Mouse (Mus musculus): ENCODE data around the gene Ide. TPM values are rescaled to one million over a fixed set of nuclear protein-coding genes. Genes with fewer than 3 reads are reported as not detected.
A peak's percentile ranks its signal among the peaks of the same experiment; 100 is the strongest.

Gene Ide
- polyA plus RNA-seq (2012; rRNA removed): 27.9 and 28.5 TPM in 2 replicates

DNA sequence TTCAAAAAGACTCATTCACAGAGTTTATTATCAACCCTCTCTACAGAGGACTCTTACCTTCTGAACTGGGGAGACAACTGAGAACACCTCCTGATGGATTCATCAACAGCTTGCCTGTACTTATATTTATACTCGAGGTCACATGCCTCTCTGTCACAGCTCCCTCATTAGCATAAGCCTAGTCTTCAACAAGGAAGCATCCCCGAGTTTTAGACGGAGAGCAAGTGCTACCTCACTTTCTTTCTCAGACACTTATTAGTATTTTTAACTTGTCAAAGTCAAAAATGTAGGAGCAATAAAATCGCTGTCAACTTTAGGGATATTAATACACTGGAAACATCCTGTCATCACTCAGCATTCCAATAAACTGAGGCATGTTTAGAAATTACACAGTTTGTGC, at the start of gene Ide:
Ide (minus strand) TSS at position 101 of the 400 bp plus-strand sequence.
- no peak for DNase-seq (ENCODE audit: low spot score)

DNA sequence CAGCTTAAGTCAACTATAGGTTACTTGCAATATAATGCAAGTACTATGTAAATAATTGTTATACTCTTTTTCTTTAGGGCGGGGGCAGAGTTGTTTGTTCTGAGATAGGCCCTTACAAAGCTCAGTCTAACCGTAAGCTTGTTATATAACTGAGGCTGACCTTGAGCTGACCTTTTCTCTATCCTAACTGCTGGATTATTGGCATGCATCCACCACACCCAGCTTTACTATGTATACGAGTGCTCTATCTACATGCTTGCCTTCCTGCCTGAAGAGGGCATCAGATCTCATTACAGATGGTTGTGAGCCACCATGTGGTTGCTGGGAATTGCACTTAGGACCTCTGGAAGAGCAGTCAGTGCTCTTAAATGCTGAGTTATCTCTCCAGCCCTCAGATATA, 48.5 kb upstream of the Ide start:
- no peak for DNase-seq (ENCODE audit: low spot score)

DNA sequence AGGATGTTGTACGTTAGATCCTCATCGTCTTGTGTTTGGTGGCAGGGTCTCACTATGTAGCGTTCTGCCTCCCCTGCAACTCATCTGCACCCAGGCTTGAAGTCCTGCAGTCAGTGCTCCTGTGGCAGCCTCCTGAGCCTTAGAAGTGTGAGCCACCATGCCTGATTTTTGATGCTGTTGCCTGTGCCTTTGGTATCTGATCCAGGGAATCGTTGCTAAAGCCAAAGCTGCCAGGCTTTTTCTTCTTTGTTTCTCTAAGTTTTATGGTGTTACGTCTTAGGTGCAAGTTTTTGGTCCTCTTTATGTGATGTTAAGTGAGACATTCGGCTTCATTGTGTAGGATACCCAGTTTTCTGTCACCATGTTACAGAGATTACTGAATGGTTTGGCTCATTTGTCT, 41.2 kb upstream of the Ide start:
- DNase-seq (ENCODE audit: low spot score): no peak

DNA sequence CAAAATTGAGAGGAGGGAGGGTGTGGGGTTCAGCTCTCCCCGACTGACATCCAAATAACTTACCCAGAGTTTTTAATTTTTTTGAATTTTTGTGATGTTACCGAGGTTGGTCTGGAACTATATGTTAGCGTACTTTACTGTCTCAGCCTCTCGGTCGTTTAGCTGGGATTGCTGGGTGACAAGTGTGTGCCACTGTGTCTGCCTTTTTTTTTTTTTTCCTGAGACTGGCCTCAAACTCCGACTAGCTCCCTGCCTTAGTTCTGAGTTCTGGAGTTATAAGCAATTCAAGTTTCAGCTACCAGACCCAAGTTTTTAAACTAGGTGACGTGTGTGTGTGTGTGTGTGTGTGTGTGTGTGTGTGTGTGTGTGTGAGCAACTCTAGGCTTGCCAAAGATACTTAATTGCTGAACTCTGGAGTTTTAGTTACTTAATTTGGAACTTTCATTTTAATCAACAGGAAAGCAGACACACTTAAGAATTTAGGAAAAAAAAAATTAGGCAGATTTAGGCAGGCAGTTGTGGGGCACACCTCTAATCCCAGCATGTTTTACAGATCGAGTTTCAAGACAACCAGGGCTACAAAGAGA, 39.8 kb upstream of the Ide start:
- DNase-seq (ENCODE audit: low spot score): no peak

DNA sequence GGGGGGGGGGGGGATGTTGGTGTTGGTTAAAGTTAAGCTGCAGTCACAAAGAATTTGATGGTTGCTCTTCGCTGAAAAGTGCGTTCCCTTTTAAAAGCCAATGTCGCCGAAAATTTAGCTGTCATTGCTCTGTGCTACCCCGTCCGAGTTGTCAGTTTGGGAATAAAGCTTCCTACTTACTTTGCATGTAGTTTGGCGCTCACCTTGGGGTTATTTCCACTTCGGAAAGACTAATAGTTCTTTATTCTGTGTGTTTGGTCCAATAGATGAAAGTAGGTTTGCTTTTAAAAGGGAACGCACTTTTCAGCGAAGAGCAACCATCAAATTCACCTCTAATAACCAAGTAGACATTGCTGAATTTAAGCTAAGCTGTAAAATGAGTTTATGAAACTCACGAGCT, 39.2 kb upstream of the Ide start:
- DNase-seq (ENCODE audit: low spot score): no peak

DNA sequence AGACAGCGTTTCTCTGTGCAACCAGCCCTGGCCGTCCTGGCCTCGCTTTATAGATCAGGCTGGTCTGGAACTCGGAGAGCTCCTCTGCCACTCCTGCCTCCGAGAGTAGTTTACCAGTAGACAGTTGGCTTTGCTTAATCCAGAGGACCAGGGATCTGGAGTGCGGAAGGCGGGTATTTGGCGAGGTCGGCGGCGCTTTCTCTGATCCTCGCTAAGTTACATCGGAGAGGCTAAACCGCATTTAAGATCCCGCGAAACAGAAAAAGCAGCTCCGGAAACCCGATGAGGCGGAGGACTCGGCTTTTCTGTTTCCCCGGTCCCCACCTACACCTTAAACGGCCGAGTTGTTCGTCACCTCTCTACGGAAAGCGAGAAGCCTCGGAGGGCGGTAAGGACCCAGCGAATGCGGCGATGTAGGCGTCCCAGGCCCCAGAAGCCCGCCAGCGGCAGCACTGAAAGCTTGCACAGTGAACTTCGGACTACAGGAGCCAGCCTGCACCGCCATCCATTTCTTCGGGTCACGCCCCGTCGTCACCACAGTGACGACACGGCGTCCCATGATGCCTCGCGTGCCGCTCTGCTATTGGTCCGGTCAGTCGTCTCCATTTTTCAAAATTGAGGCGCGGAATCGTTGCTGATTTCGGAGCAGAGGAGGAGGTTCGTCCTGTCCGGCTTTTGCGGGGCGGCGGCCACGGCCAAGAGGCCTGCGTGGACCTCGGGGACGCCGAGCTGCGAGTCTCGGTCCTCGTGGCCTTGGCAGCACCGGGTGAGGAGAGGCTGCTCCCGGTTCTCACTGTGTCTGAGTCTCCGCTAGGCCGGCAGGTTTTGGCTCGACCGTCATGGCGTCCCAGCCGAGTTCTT, 38.3 kb upstream of the Ide start, which contains the start of gene Kif11:
Kif11 (plus strand) TSS at position 649 of the 861 bp plus-strand sequence.
- DNase-seq (ENCODE audit: low spot score): peak; percentile 92

DNA sequence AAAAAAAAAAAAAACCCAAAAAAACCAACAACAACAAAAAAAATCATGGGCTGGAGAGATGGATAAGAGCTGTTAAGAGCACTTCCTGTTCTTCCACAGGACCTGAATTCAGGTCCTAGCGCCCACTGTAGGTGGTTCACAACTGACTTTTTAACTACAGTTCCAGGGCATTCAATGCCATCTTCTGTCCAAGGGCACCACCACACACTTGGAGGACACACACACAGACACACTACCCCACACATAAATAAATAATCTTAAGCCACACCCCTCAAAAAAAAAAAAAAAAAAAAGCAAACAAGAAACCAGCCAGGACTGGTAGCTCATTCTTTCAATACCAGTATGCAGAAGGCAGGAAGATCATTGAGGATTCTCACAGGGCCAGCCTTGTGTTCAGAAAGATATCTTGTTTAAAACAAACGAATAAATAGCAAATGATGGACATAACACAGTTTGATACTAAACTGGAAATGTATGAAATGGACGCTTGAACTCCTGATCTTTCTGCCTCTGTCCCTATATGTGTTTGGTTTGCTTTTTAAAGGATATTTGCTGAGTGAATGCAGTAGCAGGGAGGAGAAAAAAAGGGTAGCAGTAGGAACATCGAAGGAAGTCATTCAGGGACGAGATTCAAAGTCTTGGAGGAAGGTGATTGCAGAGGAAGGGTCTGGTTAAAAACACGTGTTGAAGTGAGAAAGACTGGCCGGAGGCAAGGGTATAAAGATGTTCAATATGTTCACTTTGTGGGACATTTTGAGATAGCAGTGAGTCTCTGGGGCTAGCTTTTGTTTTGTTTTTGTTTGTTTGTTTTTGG, 37.5 kb upstream of the Ide start:
- no peak for DNase-seq (ENCODE audit: low spot score)

DNA sequence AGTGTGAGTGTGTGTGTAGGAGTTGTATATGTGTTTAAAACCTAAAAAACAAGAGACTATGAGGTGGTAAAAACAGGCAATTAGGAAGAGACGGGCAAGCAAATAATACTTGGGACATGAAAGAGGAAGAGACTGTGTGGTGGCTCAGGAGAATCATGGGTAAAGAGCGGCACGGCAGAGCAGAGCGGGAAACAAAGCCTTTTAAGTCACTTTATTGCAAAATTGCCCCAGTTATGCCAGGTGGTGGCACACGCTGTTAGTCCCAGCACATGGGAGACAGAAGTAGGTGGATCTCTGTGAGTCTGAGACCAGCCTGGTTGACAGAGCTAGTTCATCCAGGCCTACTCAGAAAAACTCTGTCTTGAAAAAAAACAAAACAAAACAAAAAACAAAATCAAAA, 32.7 kb upstream of the Ide start:
- no peak for DNase-seq (ENCODE audit: low spot score)

DNA sequence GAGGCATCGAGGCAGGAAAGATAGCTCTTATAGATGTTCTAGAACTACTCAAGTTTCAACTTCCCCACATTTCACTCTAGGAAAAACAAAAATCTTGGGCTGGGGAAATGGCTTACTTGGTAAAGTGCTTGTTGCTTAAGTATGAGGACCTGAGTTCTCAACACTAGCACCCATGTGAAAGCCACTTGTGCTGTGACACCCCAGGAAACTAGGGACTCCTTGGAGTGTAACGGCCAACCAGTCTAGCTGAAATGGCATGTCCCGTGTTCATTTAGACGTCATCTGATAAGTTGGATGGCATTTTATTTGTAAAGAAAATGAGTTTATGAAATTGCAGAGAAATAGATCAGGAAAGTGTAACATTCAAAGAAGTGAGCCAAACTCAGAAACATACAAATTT, 32.3 kb upstream of the Ide start:
- DNase-seq (ENCODE audit: low spot score): no peak

DNA sequence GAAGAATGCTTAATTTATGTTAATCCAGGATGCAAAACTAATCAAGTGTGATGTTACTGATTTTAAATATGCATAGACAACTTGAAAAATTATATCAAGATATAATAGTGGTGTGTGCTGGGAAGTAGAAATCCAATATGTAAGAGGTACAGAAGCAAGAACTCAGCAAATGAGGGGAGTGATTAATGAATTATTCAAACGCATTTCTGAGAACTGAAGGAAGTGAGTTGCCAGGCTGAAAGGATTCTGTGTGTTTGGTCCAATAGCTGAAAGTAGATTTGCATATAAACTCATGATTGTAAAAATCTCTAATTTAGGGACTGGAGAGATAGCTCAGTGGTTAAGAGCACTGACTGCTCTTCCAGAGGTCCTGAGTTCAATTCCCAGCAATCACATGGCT, 31.3 kb upstream of the Ide start:
- no peak for DNase-seq (ENCODE audit: low spot score)

DNA sequence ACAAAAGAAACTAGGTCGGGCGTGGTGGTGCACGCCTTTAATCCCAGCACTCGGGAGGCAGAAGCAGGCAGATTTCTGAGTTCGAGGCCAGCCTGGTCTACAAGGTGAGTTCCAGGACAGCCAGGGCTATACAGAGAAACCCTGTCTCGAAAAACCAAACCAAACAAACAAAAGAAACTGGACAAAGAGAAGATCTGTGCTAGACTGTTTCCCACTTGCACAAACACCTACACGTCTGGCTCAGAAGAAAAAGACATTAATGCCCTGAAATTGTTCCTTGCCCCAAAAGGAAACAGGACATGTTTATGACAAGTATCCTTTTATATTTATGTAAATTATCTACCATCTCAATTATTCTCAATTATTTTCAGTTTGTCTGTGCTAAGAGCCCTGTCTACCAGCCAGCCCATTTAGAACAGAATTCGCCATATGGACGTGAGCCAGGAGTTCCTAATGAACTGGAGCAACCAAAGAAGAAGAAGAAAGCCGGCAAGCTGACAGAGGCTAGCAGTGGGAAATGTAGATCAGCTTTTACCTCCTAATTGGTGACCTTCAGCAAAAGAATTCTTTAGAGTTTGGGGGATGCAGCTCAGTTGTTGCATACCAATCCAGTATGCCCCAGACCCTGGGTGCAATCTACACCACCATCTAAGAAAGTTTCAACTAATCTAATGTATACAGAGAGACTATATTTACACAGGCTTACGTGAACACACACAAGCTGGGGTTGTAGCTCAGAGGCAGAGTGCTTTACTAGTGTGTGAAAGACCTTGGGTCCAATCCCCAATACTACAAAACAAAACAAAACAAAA, 25.7 kb upstream of the Ide start:
- no peak for DNase-seq (ENCODE audit: low spot score)

DNA sequence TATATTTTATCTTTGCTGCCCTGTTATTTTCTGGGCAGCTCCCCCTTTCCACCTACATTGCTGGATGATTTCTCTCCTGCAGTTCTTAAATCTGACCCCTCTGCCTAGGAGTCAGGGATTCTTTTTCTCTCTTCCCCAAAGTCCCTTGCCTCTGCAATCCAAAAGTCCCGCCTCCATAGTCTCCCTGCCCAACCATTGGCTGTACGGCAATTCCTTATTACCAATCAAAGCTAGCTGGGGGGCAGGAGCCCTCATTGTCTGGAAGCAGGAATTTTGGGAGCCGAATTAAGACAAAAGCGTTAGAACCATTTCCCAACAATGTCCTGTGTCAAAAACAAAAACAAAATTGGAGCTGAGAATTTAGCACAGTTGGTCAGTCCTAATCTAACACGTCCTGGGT, 24.9 kb upstream of the Ide start:
- no peak for DNase-seq (ENCODE audit: low spot score)

DNA sequence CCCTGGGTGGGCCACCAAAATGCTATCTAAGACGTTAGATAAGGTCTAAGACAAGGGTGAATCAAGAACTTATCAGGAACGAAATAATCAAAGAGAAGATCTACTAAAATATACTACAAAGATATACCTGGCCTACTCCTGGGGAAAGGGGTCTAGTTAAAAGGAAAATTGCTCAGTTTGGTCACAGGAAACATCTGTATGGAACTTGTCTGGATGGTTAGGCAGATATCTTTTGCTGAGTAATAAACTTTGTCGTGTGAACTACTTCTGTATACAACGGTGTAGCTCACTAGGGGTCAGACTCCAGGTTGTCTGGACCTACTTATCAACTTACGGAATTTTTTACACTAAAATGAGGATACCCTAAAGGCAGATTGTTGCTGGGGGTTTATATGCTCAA, 22.4 kb upstream of the Ide start:
- no peak for DNase-seq (ENCODE audit: low spot score)

DNA sequence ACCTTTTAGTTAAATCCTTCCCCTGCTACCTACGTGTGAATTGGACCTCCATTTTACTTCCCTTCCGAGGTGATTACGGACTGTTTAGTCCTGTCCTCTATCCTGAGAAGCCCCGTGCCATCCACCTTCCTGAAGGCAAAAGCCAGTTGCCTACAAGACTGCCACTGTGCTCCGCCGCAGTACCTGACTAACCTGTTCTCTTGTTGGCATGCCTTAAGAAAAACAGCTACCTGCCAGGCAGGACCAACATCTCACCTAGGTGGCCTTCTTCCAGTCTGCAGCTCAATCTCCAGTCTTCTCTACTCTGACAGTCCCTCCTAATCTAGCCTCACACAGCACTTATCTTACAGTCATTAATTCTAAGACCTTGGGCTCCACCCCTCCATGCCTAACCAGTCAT, 15.7 kb upstream of the Ide start:
- DNase-seq (ENCODE audit: low spot score): no peak

DNA sequence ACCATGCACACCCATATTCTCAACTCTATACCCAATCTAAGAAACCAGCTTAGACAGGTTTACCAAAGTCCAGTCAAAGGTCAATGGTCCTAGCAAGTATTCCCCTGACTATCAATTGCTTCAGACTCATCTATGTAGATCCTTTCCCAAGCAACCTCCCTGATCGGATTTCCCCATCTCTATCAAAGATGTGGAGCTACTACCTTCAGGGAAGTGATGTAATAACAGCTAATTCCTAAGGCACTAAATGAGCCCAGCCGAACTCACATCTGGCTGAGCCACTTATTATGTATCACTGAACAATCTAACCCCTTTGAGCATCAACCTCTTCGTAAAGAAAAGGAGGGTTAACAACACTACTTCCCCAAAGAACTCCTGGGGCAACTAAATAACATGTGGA, 15.1 kb upstream of the Ide start:
- DNase-seq (ENCODE audit: low spot score): no peak

DNA sequence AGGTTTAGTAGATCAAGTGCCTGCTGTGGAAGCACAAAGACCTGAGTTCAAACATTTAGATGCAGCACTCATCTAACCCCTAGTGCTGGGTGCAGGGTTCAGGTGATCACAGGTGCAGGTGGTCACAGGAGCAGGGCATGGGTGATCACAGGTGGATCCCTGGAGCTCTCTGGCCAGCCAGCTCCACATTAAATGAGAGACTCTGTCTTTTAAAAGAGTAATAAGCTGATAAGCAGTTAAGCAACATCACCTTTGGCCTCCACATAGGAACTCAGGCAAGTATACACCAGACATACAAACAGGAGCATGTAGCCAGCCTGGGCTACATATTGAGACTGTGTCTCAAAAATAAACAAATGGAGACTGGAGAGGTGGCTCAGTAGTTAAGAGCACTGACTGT, 11.3 kb upstream of the Ide start:
- no peak for DNase-seq (ENCODE audit: low spot score)

DNA sequence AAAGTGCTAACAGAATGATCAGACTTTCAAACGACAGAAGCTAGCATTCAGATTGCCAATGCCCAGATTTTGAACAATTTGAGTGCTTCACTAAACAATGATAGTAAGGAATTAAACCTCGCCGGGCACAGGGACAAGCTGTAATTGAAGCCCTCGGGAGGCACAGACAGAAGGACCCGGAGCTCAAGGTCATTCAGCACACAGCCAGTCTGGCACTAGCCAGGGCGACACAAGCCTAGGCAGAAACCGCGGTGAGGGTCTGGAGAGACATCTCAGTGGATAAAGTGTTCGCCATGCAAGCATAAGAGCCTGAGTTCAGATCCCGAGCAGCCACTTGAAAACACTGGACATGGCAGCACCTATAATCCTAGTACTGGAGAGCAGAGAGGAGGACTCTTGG, 10.7 kb upstream of the Ide start:
- no peak for DNase-seq (ENCODE audit: low spot score)

DNA sequence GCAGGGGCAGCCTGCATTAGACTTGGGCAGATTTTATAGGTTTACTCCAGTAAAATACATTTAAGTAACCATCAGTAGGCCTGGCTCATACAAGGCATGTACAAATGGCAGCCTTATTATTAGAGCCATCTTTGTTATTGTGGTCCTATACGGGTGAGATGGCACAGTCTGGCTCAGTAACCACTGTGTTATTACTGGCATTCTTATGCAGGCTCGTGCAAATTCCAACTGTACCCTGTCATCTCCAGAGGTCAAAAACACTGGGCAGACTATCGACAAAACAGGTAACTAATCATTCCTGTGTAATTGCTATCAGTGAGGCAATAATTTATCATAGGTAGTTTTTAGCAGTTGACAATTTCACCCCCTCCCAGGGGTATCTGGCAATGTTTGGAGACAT, 8.6 kb upstream of the Ide start:
- no peak for DNase-seq (ENCODE audit: low spot score)

DNA sequence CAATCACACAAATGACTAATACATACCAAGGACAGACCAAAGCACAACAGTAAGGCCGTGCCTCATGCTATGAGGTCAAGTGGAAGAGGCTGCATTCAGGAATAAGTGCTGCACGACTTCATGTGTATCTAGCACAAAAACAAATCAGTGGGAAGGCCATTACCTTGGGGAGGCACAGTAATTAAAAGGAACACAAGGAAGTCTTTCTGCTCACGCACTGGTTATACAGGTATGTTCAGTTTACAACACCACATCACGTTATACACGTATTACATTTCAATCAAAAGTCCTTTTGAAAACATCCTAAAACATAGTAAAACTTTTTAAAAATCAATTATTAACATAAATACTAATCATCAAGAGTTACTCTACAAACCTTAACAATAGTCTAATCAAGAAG, 6.2 kb upstream of the Ide start:
- no peak for DNase-seq (ENCODE audit: low spot score)

DNA sequence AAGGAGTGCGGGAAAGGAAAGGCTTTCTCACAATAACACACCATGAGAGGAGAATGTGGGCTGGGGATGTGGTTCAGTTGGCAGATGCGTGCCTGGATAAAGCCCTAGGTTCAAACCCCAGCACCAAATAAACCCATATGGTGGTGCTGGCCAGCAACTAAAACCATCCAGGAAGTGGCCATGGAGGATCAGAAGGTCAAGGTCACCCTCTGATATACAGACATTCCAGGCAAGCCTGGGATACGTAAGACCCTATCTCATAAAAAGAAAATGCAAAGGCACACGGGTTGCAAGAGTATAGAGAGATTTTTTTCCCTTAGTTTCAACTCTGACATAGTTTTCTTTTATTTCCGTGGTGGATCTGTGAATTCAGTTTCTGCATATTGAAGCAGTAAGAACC, 3.3 kb upstream of the Ide start:
- DNase-seq (ENCODE audit: low spot score): no peak

DNA sequence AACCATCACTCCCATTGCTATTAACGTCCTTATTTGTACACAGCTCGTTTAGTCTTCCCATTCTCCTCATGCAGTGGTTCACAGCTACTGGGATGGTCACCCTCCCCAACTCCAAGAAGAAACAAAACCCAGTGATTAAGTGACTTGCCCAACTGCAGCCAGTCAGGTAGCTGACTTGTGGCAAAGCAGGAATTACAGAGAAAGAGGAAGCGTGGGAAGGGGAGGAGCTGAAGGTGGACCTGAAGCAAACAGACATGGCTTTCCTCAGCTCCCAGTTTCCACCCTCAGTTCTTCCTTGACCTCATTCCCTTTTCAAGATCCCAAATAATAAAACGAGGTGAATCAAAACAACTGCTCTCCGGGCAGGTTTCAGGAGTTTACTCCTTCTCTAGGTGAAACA, 2.8 kb upstream of the Ide start:
- DNase-seq (ENCODE audit: low spot score): no peak

DNA sequence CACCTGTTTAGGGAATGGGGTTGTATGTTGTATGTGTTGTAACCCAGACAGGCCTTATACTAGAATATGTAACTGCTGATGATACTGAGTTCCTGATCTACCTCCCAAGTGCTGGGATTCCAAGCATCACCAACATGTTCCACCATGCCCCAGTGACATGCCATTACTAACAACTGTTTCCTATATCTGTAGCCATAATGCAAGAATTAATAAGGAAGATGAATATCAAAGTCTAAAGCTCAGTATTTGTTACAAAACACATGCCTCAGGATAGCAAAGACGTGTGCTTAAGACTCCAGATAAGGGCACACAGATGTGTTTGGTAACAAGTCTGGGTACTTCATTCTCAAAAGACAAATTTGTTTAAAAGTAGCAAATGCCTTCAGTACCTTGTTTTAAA, 2.3 kb downstream of the Ide start:
- DNase-seq (ENCODE audit: low spot score): no peak
